ENCODE assay signal across 11 mouse cellular contexts in the genomic region with DNA sequence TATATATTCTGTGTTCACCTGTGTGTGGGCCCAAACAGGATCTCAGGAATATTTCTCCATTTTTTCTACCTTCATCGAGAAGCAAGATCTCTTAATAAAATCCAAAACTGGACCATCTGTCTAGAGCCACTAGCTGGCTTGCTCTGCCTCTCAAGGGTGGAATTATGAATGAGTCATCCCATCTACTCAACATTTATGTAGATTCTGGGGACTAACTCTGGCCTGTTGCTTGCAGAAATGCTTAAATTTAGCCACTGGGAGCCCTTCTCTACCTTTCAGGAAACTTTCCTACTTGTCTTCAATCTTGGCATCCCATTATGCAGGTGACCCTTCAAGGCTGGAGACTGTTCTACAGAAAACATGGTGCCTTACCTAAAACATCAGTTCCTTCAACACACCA.
"Had no signal": no experiment of that assay in that cellular context is flagged by ENCODE, and none has a peak within 500 bp of the region (broad histone marks: within the 10 kb centered on the region; RNA-seq: fewer than 3 reads in every experiment).

No protein-coding gene starts in this region.

- DNase-seq: retina, postnatal 1 day; right cerebral cortex, adult 18-20 months; right cerebral cortex, postnatal 14 days; right cerebral cortex, postnatal 25 days; right cerebral cortex, postnatal 4 days; thymus, adult 18-20 months; thymus, adult 2 months; thymus, postnatal 14 days; thymus, postnatal 25 days; thymus, postnatal 36 days; thymus, postnatal 4 days had no signal
